8 mouse cellular contexts compared by ENCODE assay signal in the genomic region with DNA sequence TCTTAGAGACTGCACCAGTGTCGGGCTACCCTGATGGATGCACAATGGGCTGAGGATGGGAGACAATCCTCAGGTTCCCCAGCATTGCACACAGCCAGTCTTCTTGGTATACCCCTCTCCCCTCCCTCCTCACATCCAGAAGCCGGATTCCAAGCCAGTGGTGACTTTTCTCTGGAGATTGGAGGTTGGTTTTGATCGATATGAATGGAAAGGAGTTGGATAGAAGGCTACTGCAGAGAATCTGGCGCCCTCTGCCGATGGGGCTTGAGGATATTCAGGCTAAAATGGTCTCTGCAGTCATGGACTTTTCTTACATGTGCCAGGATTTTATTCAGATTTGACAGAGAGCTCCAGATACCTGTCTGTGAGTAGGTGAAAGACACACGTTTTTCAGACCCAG.
DNase-seq lines count a peak whose midpoint lies in the region; ATAC-seq and TF ChIP-seq lines count a peak whose summit lies in the region.

No protein-coding gene starts in this region.

- no peak overlapping the region for H3K4me3 ChIP-seq in left cerebral cortex, adult 2 months
- H3K4me3 ChIP-seq in lung, embryonic 14.5 days (ENCODE audit: low read depth, low read length) = no peak overlapping the region
- no peak overlapping the region for H3K4me3 ChIP-seq in stomach, postnatal 0 days (ENCODE audit: low read depth, low read length)

- H3K4me1 ChIP-seq in lung, embryonic 14.5 days (ENCODE audit: insufficient read depth) = peaks cover 9% of the 10 kb centered on the region; the same call in 1 of the 2 replicates
- H3K4me1 ChIP-seq in stomach, postnatal 0 days (replicated peaks; ENCODE audit: control insufficient read depth, insufficient read depth) = no peaks in the 10 kb centered on the region

- TF ChIP-seq CTCF in left cerebral cortex, adult 2 months (IDR thresholded peaks at IDR 0.05) = peak; percentile 78
- peak; percentile 64 for TF ChIP-seq CTCF in lung, embryonic 14.5 days (IDR thresholded peaks at IDR 0.05; ENCODE audit: low read depth)
- peak; percentile 78 for TF ChIP-seq CTCF in stomach, postnatal 0 days (IDR thresholded peaks at IDR 0.05; ENCODE audit: low read depth)

- no peaks in the 10 kb centered on the region for H3K9me3 ChIP-seq in lung, embryonic 14.5 days (ENCODE audit: low read depth, low read length)
- H3K9me3 ChIP-seq in stomach, postnatal 0 days (ENCODE audit: control insufficient read depth, low read length) = no peaks in the 10 kb centered on the region

- no peaks in the 10 kb centered on the region for H3K36me3 ChIP-seq in lung, embryonic 14.5 days (ENCODE audit: insufficient read depth)
- no peaks in the 10 kb centered on the region for H3K36me3 ChIP-seq in stomach, postnatal 0 days (ENCODE audit: control insufficient read depth, insufficient read depth, low read length)

- H3K27ac ChIP-seq in left cerebral cortex, adult 2 months = no peak overlapping the region
- H3K27ac ChIP-seq in lung, embryonic 14.5 days (ENCODE audit: low read depth) = no peak overlapping the region
- no peak overlapping the region for H3K27ac ChIP-seq in stomach, postnatal 0 days (replicated peaks)

- peak; percentile 39 for DNase-seq in cerebellum, adult 11-12 months
- no peak for DNase-seq in cerebellum, adult 11 months
- DNase-seq in left cerebral cortex, adult 2 months (ENCODE audit: extremely low spot score in 1 of 2, low spot score in 2 of 2) = peak; percentile 54 to 66
- DNase-seq in left cerebral cortex, adult 11 months (ENCODE audit: low spot score) = no peak
- DNase-seq in adrenal gland, postnatal 14 days = peak; percentile 71
- DNase-seq in fibroblast of lung, adult 2 months (ENCODE audit: low read depth) = peak; percentile 18
- DNase-seq in lung, embryonic 14.5 days = peak; percentile 73
- DNase-seq in stomach, postnatal 0 days (ENCODE audit: low spot score) = peak; percentile 79

- intact Hi-C loops in left cerebral cortex, adult 2 months (cut with DNase I) = loop anchor here (5.0 to 10.0 kb wide), 2 partner anchors 308 to 320 kb away; no protein-coding TSS in a partner anchor

- WGBS in lung, embryonic 14.5 days = 28% methylated on average over 6 of the region's 6 CpGs
- 37% methylated on average over 6 of the region's 6 CpGs for WGBS in stomach, postnatal 0 days

- H3K27me3 ChIP-seq in lung, embryonic 14.5 days (ENCODE audit: insufficient read depth, low read length) = peaks cover 6% of the 10 kb centered on the region; the same call in 1 of the 2 replicates
- no peaks in the 10 kb centered on the region for H3K27me3 ChIP-seq in stomach, postnatal 0 days (ENCODE audit: control insufficient read depth, insufficient read depth, low read length)

- no peak for TF ChIP-seq EP300 in stomach, postnatal 0 days (optimal IDR thresholded peaks at IDR 0.05)

- H3K9ac ChIP-seq in lung, embryonic 14.5 days = no peak overlapping the region
- H3K9ac ChIP-seq in stomach, postnatal 0 days (ENCODE audit: low read length) = no peak overlapping the region

- no peak overlapping the region for H3K4me2 ChIP-seq in lung, embryonic 14.5 days
- H3K4me2 ChIP-seq in stomach, postnatal 0 days (replicated peaks; ENCODE audit: low read depth) = no peak overlapping the region

- ATAC-seq in lung, embryonic 14.5 days (ENCODE audit: insufficient read depth) = no peak
- no peak for ATAC-seq in stomach, postnatal 0 days (ENCODE audit: low FRiP score, low TSS enrichment)

Comparison
In these comparisons a context has a peak if more than half of its experiments do, and no peak if none do; other contexts are left out.
1. DNase-seq: peak in cerebellum, adult 11-12 months (single experiment), left cerebral cortex, adult 2 months (2 of 2), adrenal gland, postnatal 14 days (single experiment), fibroblast of lung, adult 2 months (single experiment), lung, embryonic 14.5 days (single experiment) and stomach, postnatal 0 days (single experiment); none in cerebellum, adult 11 months (single experiment) and left cerebral cortex, adult 11 months (single experiment).
2. Peak in every context shown above with its lines, with median percentiles within 50 percentile points of each other: CTCF ChIP-seq.